Mouse (Mus musculus): ENCODE results near the gene Gm5565.
"Not testable (repeated sequence)": the region's sequence is repeated elsewhere in the genome, so short reads cannot be mapped to it uniquely, and the experiment has no call there.

The Gm5565 gene

DNA sequence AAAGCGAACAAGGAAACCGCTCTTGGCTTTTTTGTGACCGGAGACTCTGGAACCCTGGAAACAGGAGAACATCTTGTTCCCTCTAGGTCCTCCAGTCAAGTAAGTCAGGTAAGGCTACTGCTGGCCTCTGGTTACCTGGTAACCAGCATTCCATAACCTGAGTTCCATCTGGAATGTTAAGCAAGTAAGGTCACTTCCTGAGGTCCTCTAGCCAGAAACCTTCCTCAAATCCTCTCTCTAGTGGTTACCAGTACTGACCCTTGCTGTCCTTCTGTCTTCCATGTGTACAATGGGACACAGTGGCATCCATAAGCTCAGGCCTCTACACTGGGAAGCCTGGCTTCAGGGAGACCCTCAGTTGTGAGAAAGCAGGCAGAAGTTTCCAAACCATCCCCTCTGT lies at the start of gene Gm5565:
TSS of gene Gm5565 (minus strand) at position 101 of the 400 bp plus-strand sequence.
- not testable (repeated sequence) for DNase-seq (ENCODE audit: low read depth, low spot score)

DNA sequence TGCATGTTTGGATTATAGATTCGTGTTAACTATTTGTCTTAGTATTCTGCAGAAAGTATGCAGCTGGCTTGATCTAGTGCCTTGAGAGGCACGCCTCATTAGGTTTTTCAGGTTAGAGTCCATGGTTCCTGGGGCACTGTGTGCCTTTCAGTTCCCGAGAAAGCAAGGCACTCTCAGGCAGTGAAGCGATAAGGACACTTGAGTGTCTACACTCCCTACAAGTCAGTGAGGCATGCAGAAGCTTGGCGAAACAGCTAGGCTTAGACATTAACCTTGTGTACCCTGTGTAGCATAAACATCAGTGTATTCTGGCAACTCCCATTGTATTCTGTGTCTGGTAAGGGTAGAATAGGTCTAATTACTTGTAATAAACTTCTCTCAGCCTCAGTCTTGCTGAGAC lies 45.2 kb upstream of the Gm5565 start:
- no peak for DNase-seq (ENCODE audit: low read depth, low spot score)

DNA sequence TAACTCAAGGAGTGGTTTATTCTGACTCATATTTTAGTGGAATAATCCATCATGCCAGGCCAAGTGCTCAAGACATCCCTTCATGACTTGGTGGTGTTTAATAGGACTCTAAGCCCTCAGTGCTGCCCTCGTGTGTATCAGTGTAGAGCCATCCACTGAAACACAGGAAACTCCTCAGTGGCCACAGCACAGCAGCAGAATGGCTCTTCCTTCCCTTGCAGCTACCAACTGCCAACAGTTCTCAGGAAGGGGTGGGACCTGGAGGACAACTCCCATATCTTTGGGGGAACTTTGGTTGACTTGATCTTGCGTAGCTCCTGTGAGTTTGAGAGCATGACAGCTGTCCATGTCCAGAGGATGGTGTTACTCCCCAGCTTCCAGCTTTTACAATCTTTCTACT lies 43.6 kb upstream of the Gm5565 start:
- DNase-seq (ENCODE audit: low read depth, low spot score), result no peak

DNA sequence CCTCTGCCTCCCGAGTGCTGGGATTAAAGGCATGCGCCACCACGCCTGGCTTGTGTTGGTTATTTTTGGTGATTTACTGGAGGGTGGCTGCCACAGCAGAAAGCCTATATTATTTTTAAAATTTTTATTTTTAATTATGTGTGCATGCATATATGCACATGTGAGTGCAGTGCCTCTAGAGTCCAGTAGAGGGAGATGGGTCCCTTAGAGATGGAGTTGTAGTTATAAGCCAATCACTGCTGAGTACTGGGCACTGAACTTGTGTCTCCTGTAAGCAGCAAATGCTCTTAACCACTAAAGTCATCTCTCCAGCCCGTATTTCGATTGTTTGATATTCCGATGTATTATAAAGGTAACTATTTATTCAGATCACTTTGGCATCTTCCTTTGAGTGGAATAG lies 40.2 kb upstream of the Gm5565 start:
- no peak for DNase-seq (ENCODE audit: low read depth, low spot score)

DNA sequence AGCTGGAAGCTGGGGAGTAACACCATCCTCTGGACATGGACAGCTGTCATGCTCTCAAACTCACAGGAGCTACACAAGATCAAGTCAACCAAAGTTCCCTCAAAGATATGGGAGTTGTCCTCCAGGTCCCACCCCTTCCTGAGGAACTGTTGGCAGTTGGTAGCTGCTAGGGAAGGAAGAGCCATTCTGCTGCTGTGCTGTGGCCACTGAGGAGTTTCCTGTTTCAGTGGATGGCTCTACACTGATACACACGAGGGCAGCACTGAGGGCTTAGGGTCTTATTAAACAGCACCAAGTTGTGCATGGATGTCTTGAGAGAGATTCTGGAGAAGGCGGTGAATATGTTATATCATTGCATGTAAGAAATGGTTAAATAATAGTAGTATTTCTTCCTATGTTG lies 39.2 kb upstream of the Gm5565 start:
- DNase-seq (ENCODE audit: low read depth, low spot score), result no peak

DNA sequence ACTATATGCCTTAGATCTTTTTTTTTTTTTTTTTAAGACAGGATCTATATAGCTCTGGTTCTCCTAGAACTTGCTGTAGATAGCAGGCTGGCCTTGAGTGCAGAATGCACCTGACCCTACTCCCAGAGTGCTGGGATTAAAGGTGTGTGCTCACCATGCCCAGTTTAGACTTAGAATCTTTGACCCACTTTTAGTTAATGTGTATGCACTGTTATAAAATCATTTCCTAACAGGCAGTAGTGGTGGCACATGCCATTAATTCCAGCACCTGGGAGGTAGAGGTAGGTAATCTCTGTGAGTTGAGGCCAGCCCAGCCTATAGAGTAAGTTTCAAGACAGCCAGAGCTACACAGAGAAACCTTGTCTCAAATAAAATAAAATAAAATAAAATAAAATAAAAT lies 38.7 kb upstream of the Gm5565 start:
- DNase-seq (ENCODE audit: low read depth, low spot score), result no peak

DNA sequence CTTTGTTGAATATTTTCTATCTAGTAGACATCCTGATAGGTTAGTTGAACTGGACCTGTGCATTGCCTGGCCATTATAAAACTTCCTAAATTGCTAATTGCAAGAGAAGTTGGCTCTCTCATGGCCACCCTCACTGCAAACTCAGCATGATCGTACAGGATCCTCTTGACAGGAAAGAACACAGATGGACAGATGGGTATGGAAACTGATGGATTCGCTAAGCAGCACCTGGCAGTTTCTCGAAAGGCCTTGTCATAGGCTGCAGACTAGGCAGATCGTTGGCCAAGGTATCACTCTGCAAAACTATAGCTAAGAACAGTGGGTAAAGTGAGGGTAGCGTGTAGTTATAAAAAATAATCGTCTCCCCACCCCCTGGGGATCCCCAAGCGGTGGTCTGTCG lies 33.0 kb upstream of the Gm5565 start:
- DNase-seq (ENCODE audit: low read depth, low spot score), result no peak

DNA sequence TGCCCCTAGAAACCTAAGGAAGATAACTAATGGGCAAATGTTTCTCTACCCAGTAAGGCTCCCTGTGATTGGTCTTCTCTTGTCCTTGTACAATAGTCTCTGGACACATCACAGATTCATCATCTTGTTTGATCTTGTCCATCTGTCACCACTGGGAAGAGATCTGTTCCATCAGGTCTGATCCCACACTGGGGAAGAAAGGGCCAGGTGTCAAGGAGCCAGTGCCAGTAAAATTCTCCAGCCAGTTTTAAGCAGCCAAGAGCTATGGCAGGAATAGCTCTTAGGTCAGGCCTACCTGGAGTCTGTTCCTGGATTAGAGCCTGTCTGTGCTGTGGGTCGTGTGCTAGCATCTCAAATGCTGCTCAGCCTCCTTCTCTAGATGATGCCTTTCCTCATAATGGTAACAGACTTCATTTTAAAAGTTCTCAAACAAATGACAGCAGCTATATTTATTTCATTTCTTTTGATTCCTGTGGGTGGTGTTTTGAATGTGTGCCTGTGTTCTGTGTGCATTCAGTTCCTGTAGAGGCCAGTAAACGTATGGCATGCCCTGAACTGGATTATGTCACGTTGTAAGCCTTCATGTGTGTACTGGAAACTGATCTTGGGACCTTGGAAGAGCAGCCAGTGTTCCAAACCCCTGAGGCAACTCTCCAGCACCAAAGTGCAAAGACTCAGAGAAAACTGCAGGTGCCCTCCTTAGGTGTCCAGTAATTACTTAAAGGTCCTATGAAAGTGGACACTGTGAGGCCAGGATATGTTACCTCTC lies 30.3 kb upstream of the Gm5565 start:
- no peak for DNase-seq (ENCODE audit: low read depth, low spot score)

DNA sequence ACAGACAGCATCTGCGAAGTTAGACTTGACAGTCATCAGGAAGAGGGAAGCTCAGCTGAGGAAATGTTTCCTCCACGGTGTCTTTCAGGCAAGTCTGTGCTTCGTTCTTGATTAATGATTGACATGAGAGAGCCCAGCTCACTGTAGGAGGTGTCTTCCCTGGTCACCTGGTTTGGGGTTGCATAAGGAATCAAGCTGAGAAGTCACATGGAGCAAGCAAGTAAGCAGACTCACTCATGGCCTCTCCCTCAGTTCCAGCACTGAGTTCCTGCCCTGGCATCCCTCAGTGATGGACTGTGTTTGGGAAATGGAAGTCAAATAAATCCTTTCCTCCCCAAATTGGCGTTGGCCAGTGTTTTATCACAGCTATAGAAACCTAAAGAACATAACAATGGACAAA lies 29.8 kb upstream of the Gm5565 start:
- DNase-seq (ENCODE audit: low read depth, low spot score), result no peak

DNA sequence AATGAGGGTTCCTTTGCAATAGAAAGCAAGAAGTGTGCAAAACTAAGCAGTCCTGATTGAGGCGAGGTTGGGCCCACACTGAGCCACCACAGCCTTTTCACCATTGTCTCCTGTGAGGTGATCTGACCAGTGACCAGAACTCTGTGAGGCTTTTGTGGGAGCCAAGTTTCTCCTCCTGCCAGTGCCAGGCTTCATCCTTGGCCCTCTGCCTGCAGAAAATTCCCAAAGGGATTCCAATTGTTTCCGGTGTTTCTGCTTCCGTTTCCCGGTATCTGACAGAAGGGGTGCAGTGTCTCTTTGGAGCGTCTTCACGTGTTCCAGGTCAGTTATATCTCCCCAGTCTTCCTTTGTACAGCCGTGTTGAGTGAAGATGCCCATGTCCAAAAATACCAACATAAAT lies 28.4 kb upstream of the Gm5565 start:
- DNase-seq (ENCODE audit: low read depth, low spot score), result no peak

DNA sequence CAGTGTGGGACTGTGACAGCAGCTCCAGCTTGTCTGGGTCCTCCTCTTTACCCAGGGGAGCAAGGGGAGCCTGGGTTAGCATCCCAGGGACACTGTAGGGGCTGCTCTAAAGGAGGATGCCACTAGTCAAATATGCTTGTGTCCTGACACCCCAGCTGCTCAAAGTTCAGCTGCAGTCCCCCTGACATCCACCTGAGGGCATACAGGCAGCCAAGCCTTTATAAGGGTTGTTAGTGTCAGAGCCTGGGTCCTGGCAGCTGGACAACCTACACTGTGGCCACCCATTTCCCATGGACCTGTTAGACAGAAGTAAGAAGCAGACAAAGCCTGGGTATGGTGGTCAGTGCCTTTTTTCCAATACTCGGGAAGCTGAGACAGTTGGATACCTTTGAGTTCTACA lies 27.8 kb upstream of the Gm5565 start:
- DNase-seq (ENCODE audit: low read depth, low spot score), result no peak

DNA sequence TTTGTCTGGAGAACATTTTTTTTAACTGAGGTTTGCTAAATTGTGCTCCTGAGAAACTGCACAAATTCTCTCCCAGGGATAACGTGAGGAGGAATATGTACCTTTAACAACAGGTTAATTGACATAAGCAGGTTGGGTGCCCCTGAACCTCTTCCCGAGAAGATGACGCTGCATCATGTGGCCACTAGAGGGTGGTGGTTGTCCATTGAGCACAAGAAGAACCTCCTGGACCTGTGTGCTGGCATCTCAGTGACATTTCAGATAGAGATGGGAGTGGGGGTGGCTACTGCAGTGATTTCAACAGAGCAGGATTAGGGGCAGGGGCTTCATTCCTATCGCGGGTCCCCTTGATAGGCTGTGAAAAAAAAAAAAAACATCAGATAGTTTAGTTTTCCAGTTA lies 27.1 kb upstream of the Gm5565 start:
- not testable (repeated sequence) for DNase-seq (ENCODE audit: low read depth, low spot score)

DNA sequence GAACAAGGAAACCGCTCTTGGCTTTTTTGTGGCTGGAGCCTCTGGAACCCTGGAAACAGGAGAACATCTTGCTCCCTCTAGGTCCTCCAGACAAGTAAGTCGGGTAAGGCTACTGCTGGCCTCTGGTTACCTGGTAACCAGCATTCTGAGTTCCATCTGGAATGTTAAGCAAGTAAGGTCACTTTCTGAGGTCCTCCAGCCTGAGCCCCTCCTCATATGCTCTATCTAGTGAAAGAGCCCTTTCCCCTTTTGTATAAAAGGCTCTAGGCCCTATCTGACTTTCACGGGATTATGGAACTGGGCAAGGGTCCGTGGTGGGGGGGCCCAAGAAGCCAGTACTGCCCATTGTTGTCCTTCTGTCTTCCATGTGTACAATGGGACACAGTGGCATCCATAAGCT lies 24.9 kb upstream of the Gm5565 start, which contains the start of gene 1700001J03Rik:
TSS of gene 1700001J03Rik (minus strand) at position 101 of the 400 bp plus-strand sequence.
- not testable (repeated sequence) for DNase-seq (ENCODE audit: low read depth, low spot score)

DNA sequence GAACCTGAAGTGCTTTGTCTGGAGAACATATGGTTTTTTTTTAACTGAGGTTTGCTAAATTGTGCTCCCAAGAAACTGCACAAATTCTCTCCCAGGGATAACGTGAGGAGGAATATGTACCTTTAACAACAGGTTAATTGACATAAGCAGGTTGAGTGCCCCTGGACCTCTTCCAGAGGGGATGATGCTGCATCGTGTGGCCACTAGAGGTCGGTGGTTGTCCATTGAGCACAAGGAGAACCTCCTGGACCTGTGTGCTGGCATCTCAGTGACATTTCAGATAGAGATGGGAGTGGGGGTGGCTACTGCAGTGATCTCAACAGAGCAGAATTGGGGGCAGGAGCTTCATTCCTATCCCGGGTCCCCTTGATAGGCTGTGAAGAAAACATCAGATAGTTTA lies 12.4 kb upstream of the Gm5565 start:
- DNase-seq (ENCODE audit: low read depth, low spot score), result not testable (repeated sequence)

DNA sequence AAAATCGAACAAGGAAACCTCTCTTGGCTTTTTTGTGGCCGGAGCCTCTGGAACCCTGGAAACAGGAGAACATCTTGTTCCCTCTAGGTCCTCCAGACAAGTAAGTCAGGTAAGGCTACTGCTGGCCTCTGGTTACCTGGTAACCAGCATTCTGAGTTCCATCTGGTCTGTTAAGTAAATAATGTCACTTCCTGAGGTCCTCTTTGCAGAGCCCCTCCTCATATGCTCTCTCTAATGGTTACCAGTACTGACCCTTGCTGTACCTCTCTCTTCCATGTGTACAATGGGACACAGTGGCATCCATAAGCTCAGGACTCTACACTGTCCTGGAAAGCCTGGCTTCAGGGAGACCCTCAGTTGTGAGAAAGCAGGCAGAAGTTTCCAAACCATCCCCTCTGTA lies 10.3 kb upstream of the Gm5565 start, which contains the start of gene Gm6309:
TSS of gene Gm6309 (minus strand) at position 101 of the 400 bp plus-strand sequence.
- DNase-seq (ENCODE audit: low read depth, low spot score), result not testable (repeated sequence)

DNA sequence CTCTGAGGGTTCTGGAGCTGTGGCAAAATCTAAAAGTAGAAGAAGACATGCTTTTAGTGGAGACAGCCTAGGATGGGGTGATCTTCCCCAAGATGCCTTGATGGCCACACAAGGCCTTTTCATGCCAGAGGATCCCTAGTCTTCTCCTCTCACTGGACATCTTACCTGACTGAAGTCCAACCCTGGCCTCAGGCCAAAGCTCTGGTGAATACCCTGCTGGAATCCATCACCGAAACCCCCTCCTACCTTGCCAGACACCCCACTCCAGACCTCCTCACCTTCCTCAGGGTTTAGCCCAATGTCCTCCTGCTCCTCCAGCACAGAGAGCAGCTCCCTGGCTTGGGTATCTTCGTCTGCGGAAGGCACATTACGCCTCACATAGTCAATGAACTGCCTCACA lies 2.0 kb downstream of the Gm5565 start:
- not testable (repeated sequence) for DNase-seq (ENCODE audit: low read depth, low spot score)

DNA sequence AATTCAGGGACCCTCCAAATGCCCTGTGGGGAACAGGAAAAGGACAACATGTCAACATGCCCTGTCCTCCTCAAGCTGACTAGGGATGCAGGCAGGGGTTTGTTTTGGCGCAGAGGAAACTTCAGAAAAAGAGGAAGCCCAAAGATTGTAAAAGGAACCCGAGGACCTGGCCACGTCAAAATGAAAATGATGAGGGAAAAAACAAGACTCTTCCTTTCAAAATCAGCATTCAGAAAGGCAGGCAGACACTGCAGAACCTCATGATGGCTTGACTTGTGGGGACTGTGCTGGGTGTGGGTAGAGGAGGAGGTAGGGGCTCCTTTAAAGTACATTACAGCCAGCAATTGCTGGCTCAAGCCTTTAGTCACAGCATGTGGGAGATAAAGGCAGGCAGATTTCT lies 9.9 kb downstream of the Gm5565 start:
- DNase-seq (ENCODE audit: low read depth, low spot score), result no peak

DNA sequence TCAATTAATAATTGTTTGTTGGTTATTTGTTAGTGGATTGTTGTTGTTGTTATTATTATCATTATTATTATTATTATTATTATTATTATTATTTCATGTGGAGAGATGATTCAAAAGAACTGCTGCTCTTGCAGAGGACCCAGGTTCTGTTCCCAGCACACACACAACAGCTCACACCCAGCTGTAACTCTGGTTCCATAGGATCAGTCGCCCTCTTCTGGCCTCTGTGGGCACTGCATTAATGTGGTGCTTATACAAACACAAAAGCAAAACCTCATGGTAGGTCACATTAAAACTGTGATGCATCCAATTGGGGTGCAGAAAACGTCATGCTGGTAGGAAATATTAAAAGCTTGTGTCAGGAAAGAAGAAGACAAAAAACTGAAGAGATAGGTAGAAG lies 12.4 kb downstream of the Gm5565 start:
- peak; percentile 57 for DNase-seq (ENCODE audit: low read depth, low spot score)
